Mouse (Mus musculus): ENCODE data around the gene Pnpo.

- TF ChIP-seq POLR2A (IDR thresholded peaks at IDR 0.05; ENCODE audit: insufficient read length, low read depth) (no peak), MYOD1 (IDR thresholded peaks at IDR 0.05; ENCODE audit: control insufficient read depth in 1 of 3, insufficient read length in 2 of 3, low read depth in 2 of 3) (no peak), SRF (IDR thresholded peaks at IDR 0.05; ENCODE audit: control insufficient read depth, insufficient read length, low read depth) (no peak), USF1 (IDR thresholded peaks at IDR 0.05; ENCODE audit: low read depth) (no peak), TCF12 (IDR thresholded peaks at IDR 0.05; ENCODE audit: insufficient read depth, poor library complexity, severe bottlenecking) (no peak)
These were observed 22.4 kb upstream of the Pnpo start for GRCm38 (mm10) chr11:96966172-96966571.
